Mouse (Mus musculus) stomach, postnatal 0 days (tissue): ENCODE results near the gene Gtdc1. TPM values are rescaled to one million over a fixed set of nuclear protein-coding genes. Genes with fewer than 3 reads are reported as not detected.

Experiments
- ATAC-seq: fragments of 200-750 bp; cut with Nextera tagmentation; 2 replicates; pipeline ENCODE4 v1.8.0; 2017; ENCODE audit not compliant: low FRiP score, low TSS enrichment
- DNase-seq: peaks from one replicate; pipeline ENCODE4 v3.0.0-alpha.2; 2016; ENCODE audit warnings: low spot score
- H3K27ac ChIP-seq: fragments of 300-500 bp; sonication (generic); replicated peaks from 2 replicates; pipeline ENCODE4 v1.5.1; 2014; ENCODE audit warnings: mild to moderate bottlenecking, control low read depth
- H3K27me3 ChIP-seq: fragments of 300-500 bp; sonication (generic); 2 replicates; pipeline ENCODE4 v1.6.1; 2014; ENCODE audit warnings: low read length; ENCODE audit not compliant: control insufficient read depth, insufficient read depth
- H3K36me3 ChIP-seq: fragments of 300-500 bp; sonication (generic); 2 replicates; pipeline ENCODE4 v1.6.1; 2014; ENCODE audit warnings: low read length, mixed read lengths; ENCODE audit not compliant: control insufficient read depth, insufficient read depth
- H3K4me1 ChIP-seq: fragments of 300-500 bp; sonication (generic); replicated peaks from 2 replicates; pipeline ENCODE4 v1.6.1; 2014; ENCODE audit warnings: antibody characterized with exemption; ENCODE audit not compliant: control insufficient read depth, insufficient read depth
- H3K4me2 ChIP-seq: fragments of 300-500 bp; sonication (generic); replicated peaks from 2 replicates; pipeline ENCODE4 v1.6.1; 2014; ENCODE audit warnings: low read depth, mild to moderate bottlenecking, control low read depth, moderate library complexity
- H3K4me3 ChIP-seq: fragments of 300-500 bp; sonication (generic); 2 replicates; pipeline ENCODE4 v1.5.1; 2014; ENCODE audit warnings: low read depth, low read length, control low read depth
- H3K9ac ChIP-seq: fragments of 300-500 bp; sonication (generic); 2 replicates; pipeline ENCODE4 v1.6.1; 2014; ENCODE audit warnings: mild to moderate bottlenecking, low read length, control low read depth, mixed read lengths
- H3K9me3 ChIP-seq: fragments of 300-500 bp; sonication (generic); 2 replicates; pipeline ENCODE4 v1.6.1; 2016; ENCODE audit warnings: low read length; ENCODE audit not compliant: control insufficient read depth
- CTCF ChIP-seq: IDR thresholded peaks from 2 replicates; pipeline ENCODE4 v1.5.1; 2016; ENCODE audit warnings: antibody characterized with exemption, low read depth, mild to moderate bottlenecking, moderate library complexity
- EP300 ChIP-seq: optimal IDR thresholded peaks from 2 replicates; pipeline ENCODE3; 2016; ENCODE audit warnings: antibody characterized with exemption
- WGBS: fragments of 180-500 bp; shearing (Covaris S2); extraction: QIAGEN DNeasy Blood & Tissue Kit; methylation state at CpG from one replicate; pipeline ENCODE4 v1.1.7; 2014; 5-methylcytosine and 5-hydroxymethylcytosine counted together
- polyA plus RNA-seq: library from polyadenylated mRNA; unstranded; fragments of >200 nt; fragmentation: Nextera tagmentation; extraction: Ambion mirVana; gene quantifications from 2 replicates; pipeline ENCODE4 v1.2.1, GENCODE M21; 2015

Gtdc1 gene
- polyA plus RNA-seq, 1 experiment from 2014 or later = 6.3 TPM

GRCm38 (mm10) chr2:44930951-44931350 lies 3.5 kb upstream of the Gtdc1 start:
- H3K4me3 ChIP-seq = no peak overlapping the region
- no peak for TF ChIP-seq EP300
- no peak for TF ChIP-seq CTCF
- no peak overlapping the region for H3K4me2 ChIP-seq
- no peak for ATAC-seq
- no peaks in the 10 kb centered on the region for H3K9me3 ChIP-seq
- no peaks in the 10 kb centered on the region for H3K36me3 ChIP-seq
- 64% methylated on average over 3 of the region's 3 CpGs for WGBS
- H3K4me1 ChIP-seq = no peaks in the 10 kb centered on the region
- H3K9ac ChIP-seq = no peak overlapping the region
- no peak overlapping the region for H3K27ac ChIP-seq
- H3K27me3 ChIP-seq = no peaks in the 10 kb centered on the region
- DNase-seq = no peak

GRCm38 (mm10) chr2:44928631-44929030 lies 1.2 kb upstream of the Gtdc1 start:
- no peak overlapping the region for H3K27ac ChIP-seq
- no peaks in the 10 kb centered on the region for H3K36me3 ChIP-seq
- H3K9me3 ChIP-seq = no peaks in the 10 kb centered on the region
- no peaks in the 10 kb centered on the region for H3K4me1 ChIP-seq
- ATAC-seq (no peak), DNase-seq (no peak)
- no peak overlapping the region for H3K4me2 ChIP-seq
- H3K4me3 ChIP-seq = no peak overlapping the region
- TF ChIP-seq CTCF (no peak), EP300 (no peak)
- 79% methylated on average over 3 of the region's 3 CpGs for WGBS
- H3K9ac ChIP-seq = no peak overlapping the region
- no peaks in the 10 kb centered on the region for H3K27me3 ChIP-seq

- no peaks in the 10 kb centered on the region for H3K27me3 ChIP-seq
- H3K9ac ChIP-seq = peak overlapping the region; percentile 84
- WGBS = 0% methylated on average over 49 of the region's 95 CpGs
- peak overlapping the region; percentile 84 for H3K4me2 ChIP-seq
- no peaks in the 10 kb centered on the region for H3K9me3 ChIP-seq
- peak overlapping the region; percentile 76 for H3K4me3 ChIP-seq
- TF ChIP-seq CTCF (no peak), EP300 (no peak)
- no peaks in the 10 kb centered on the region for H3K4me1 ChIP-seq
- H3K27ac ChIP-seq = peak overlapping the region; percentile 97
- DNase-seq = peak; percentile 95
- no peaks in the 10 kb centered on the region for H3K36me3 ChIP-seq
- peak; percentile 97 for ATAC-seq
Observed at GRCm38 (mm10) chr2:44926683-44927481, 575 bp downstream of the Gtdc1 start.

DNA sequence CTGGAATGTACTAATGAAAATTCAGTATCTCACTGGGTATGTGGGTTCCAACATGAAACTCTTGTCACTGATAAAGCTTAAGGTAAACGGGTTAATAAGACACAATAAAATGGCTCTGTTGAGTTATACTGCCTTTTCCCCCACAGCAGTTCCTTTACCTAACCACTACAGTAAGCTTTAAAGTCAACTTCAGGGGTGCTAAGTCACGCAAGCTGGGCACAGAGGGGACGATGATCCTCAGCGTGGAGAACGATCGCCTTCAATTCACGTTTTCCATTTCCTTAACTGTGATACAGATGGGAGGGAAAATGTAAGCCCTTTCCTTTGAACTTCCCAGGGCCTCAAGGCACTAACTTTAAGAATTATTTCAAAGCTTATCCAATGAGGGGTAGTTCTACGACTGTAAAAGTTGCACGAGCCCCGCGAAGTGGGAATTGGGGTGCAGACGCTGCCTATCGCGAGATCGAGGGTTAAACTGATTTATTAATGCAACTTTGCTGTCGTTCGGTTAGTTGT lies 1.2 kb downstream of the Gtdc1 start:
- no peak for TF ChIP-seq CTCF
- TF ChIP-seq EP300 = no peak
- no peaks in the 10 kb centered on the region for H3K9me3 ChIP-seq
- H3K36me3 ChIP-seq = no peaks in the 10 kb centered on the region
- no peaks in the 10 kb centered on the region for H3K4me1 ChIP-seq
- peak overlapping the region; percentile 97 for H3K27ac ChIP-seq
- H3K27me3 ChIP-seq = no peaks in the 10 kb centered on the region
- H3K9ac ChIP-seq = peak overlapping the region; percentile 84
- peak overlapping the region; percentile 84 for H3K4me2 ChIP-seq
- 2% methylated on average over 17 of the region's 17 CpGs for WGBS
- peak overlapping the region; percentile 76 for H3K4me3 ChIP-seq
- ATAC-seq (no peak), DNase-seq (no peak)

DNA sequence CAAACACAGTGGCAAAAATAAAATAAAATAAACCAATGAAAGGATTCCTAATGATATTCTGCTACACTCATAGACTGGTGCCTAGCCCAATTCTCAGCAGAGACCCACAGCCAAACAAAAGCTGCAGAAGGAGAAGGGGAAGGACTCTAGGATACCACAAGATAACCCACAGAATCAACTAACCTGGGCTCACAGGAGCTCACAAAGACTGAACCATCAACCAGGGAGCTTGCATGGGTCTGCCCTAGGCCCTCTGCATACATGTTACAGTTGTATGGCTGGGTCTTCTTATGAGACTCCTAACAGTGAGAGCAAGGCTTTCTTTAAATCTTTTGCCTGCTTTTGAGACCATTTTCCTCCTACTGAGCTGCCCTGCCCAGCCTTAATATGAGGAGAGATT lies 2.8 kb downstream of the Gtdc1 start:
- TF ChIP-seq CTCF = no peak
- TF ChIP-seq EP300 = no peak
- no peaks in the 10 kb centered on the region for H3K4me1 ChIP-seq
- H3K4me3 ChIP-seq = no peak overlapping the region
- ATAC-seq = no peak
- no peaks in the 10 kb centered on the region for H3K27me3 ChIP-seq
- H3K9ac ChIP-seq = no peak overlapping the region
- no peak for DNase-seq
- no peaks in the 10 kb centered on the region for H3K9me3 ChIP-seq
- H3K4me2 ChIP-seq = no peak overlapping the region
- H3K36me3 ChIP-seq = no peaks in the 10 kb centered on the region
- H3K27ac ChIP-seq = no peak overlapping the region

DNA sequence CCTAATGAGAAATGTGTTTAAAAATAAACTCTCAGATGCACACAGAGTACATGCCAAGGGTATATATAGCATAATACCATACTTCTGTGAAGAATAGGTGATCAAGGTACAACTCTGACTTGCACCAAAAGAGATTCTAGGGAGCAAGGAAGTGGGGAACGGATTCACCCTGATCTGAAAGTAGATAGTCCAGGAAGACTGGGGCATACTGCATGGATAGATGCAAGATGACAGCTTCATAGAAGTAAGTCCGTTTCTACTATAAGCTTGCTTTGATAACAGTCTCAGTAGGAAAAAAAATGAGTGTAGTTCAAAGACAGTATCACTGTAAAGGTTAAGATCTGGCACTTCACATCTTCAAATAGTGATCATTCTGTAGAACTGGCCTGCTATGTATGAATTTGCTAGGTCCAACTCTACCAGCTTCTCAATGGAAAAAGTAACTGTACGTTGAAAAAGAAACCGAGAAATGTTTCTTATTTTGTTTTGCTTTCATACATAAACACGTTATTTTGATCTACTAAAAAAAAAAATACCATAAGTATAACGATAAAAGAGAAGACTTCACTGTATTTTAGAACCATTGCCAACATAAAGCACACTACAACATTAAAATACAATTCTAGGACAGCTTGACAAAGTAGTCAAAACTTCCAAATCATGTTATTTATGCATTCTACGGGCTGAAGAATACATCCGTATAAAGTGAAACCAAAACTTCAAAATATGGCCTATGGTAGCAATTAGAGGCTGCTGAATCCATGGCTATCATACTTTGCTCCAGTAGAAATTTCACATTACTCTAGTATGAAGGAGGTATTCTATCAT lies 4.2 kb downstream of the Gtdc1 start:
- H3K4me1 ChIP-seq = no peaks in the 10 kb centered on the region
- no peaks in the 10 kb centered on the region for H3K9me3 ChIP-seq
- TF ChIP-seq CTCF (no peak), EP300 (no peak)
- no peak overlapping the region for H3K9ac ChIP-seq
- no peaks in the 10 kb centered on the region for H3K36me3 ChIP-seq
- no peaks in the 10 kb centered on the region for H3K27me3 ChIP-seq
- no peak overlapping the region for H3K4me2 ChIP-seq
- 83% methylated on average over 8 of the region's 8 CpGs for WGBS
- no peak overlapping the region for H3K27ac ChIP-seq
- DNase-seq = no peak
- no peak for ATAC-seq
- H3K4me3 ChIP-seq = no peak overlapping the region
